Mouse (Mus musculus) embryonic facial prominence, embryonic 14.5 days (tissue): Measurements from ENCODE around the gene Cpt1b. TPM values are rescaled to one million over a fixed set of nuclear protein-coding genes. Genes with fewer than 3 reads are reported as not detected.
A peak's percentile ranks its signal among the peaks of the same experiment; 100 is the strongest.

Experiments used
- ATAC-seq: fragments of 200-750 bp; cut with Nextera tagmentation; 2 replicates; pipeline ENCODE4 v1.8.0; 2017; ENCODE audit warnings: low read depth, moderate number of reproducible peaks, moderate TSS enrichment
- DNase-seq: peaks from one replicate; pipeline ENCODE4 v3.0.0-alpha.2; 2015; ENCODE audit warnings: low spot score
- H3K27ac ChIP-seq: fragments of 300-500 bp; sonication (generic); replicated peaks from 2 replicates; pipeline ENCODE4 v1.5.1; 2014; ENCODE audit warnings: low read depth, mild to moderate bottlenecking, low read length, moderate library complexity
- H3K27me3 ChIP-seq: fragments of 300-500 bp; sonication (generic); replicated peaks from 2 replicates; pipeline ENCODE4 v1.6.1; 2014; ENCODE audit warnings: low read length; ENCODE audit not compliant: control insufficient read depth, insufficient read depth
- H3K36me3 ChIP-seq: fragments of 300-500 bp; sonication (generic); 2 replicates; pipeline ENCODE4 v1.6.1; 2014; ENCODE audit warnings: low read length, mixed read lengths; ENCODE audit not compliant: control insufficient read depth, insufficient read depth
- H3K4me1 ChIP-seq: fragments of 300-500 bp; sonication (generic); 2 replicates; pipeline ENCODE4 v1.6.1; 2014; ENCODE audit warnings: antibody characterized with exemption, low read length; ENCODE audit not compliant: control insufficient read depth, insufficient read depth
- H3K4me2 ChIP-seq: fragments of 300-500 bp; sonication (generic); 2 replicates; pipeline ENCODE4 v1.6.1; 2014; ENCODE audit warnings: low read depth, mild to moderate bottlenecking, low read length, moderate library complexity, mixed read lengths
- H3K4me3 ChIP-seq: fragments of 300-500 bp; sonication (generic); 2 replicates; pipeline ENCODE4 v1.5.1; 2014; ENCODE audit warnings: low read depth, mild to moderate bottlenecking, low read length
- H3K9ac ChIP-seq: fragments of 300-500 bp; sonication (generic); 2 replicates; pipeline ENCODE4 v1.6.1; 2014; ENCODE audit warnings: low read depth, mild to moderate bottlenecking, low read length, moderate library complexity, mixed read lengths
- H3K9me3 ChIP-seq: fragments of 300-500 bp; sonication (generic); 2 replicates; pipeline ENCODE4 v1.6.1; 2016; ENCODE audit warnings: low read length; ENCODE audit not compliant: control insufficient read depth
- WGBS: fragments of 180-500 bp; shearing (Covaris S2); extraction: QIAGEN DNeasy Blood & Tissue Kit; methylation state at CpG from one replicate; pipeline ENCODE4 v1.1.7; 2014; 5-methylcytosine and 5-hydroxymethylcytosine counted together
- polyA plus RNA-seq: library from polyadenylated mRNA; unstranded; fragments of >200 nt; fragmentation: Nextera tagmentation; extraction: Ambion mirVana; gene quantifications from 2 replicates; pipeline ENCODE4 v1.2.1, GENCODE M21; 2014

Cpt1b gene
- polyA plus RNA-seq, 1 experiment from 2014 or later, result 7.7 TPM

GRCm38 (mm10) chr15:89463334-89464235 is 37.9 kb upstream of the Cpt1b start:
- ATAC-seq, result no peak
- H3K27me3 ChIP-seq, result no peaks in the 10 kb centered on the region
- peak; percentile 29 for DNase-seq
- no peak overlapping the region for H3K9ac ChIP-seq
- no peaks in the 10 kb centered on the region for H3K4me1 ChIP-seq
- no peak overlapping the region for H3K4me3 ChIP-seq
- no peak overlapping the region for H3K4me2 ChIP-seq
- H3K9me3 ChIP-seq, result no peaks in the 10 kb centered on the region
- 51% methylated on average over 5 of the region's 5 CpGs for WGBS
- no peaks in the 10 kb centered on the region for H3K36me3 ChIP-seq
- H3K27ac ChIP-seq, result no peak overlapping the region

GRCm38 (mm10) chr15:89462176-89462575 is 36.5 kb upstream of the Cpt1b start:
- Histone ChIP-seq H3K9ac (no peak overlapping the region), H3K4me1 (no peaks in the 10 kb centered on the region), H3K27me3 (no peaks in the 10 kb centered on the region), H3K4me3 (no peak overlapping the region), H3K4me2 (no peak overlapping the region), H3K27ac (no peak overlapping the region), H3K9me3 (no peaks in the 10 kb centered on the region), H3K36me3 (no peaks in the 10 kb centered on the region)
- WGBS, result 81% methylated on average over 7 of the region's 7 CpGs
- DNase-seq, result no peak
- no peak for ATAC-seq

GRCm38 (mm10) chr15:89461321-89461720 is 35.7 kb upstream of the Cpt1b start:
- no peak overlapping the region for H3K27ac ChIP-seq
- DNase-seq, result no peak
- 75% methylated on average over 14 of the region's 15 CpGs for WGBS
- H3K9me3 ChIP-seq, result no peaks in the 10 kb centered on the region
- no peak for ATAC-seq
- H3K4me2 ChIP-seq, result no peak overlapping the region
- H3K4me3 ChIP-seq, result no peak overlapping the region
- no peaks in the 10 kb centered on the region for H3K27me3 ChIP-seq
- H3K4me1 ChIP-seq, result no peaks in the 10 kb centered on the region
- H3K9ac ChIP-seq, result no peak overlapping the region
- H3K36me3 ChIP-seq, result no peaks in the 10 kb centered on the region

- Histone ChIP-seq H3K9me3 (no peaks in the 10 kb centered on the region), H3K4me3 (no peak overlapping the region), H3K36me3 (no peaks in the 10 kb centered on the region), H3K9ac (no peak overlapping the region), H3K4me1 (no peaks in the 10 kb centered on the region), H3K4me2 (no peak overlapping the region), H3K27ac (no peak overlapping the region), H3K27me3 (no peaks in the 10 kb centered on the region)
- 69% methylated on average over 9 of the region's 10 CpGs for WGBS
- ATAC-seq, result no peak
- no peak for DNase-seq
Measured at GRCm38 (mm10) chr15:89460298-89460697, 34.6 kb upstream of the Cpt1b start.

GRCm38 (mm10) chr15:89459821-89460220 is 34.2 kb upstream of the Cpt1b start:
- Histone ChIP-seq H3K4me2 (no peak overlapping the region), H3K9ac (no peak overlapping the region), H3K27me3 (0 out of 2 replicates have a peak, but pooled peaks cover 2% of the 10 kb centered on the region), H3K4me3 (no peak overlapping the region), H3K4me1 (no peaks in the 10 kb centered on the region), H3K36me3 (no peaks in the 10 kb centered on the region), H3K9me3 (no peaks in the 10 kb centered on the region), H3K27ac (no peak overlapping the region)
- no peak for DNase-seq
- ATAC-seq, result no peak
- WGBS, result 82% methylated on average over 7 of the region's 7 CpGs

- Histone ChIP-seq H3K9me3 (no peaks in the 10 kb centered on the region), H3K9ac (no peak overlapping the region), H3K4me3 (no peak overlapping the region), H3K27me3 (peaks cover 10% of the 10 kb centered on the region; the same call in 1 of the 2 replicates), H3K4me1 (peaks cover 3% of the 10 kb centered on the region; the same call in 1 of the 2 replicates), H3K36me3 (no peaks in the 10 kb centered on the region), H3K27ac (no peak overlapping the region), H3K4me2 (no peak overlapping the region)
- DNase-seq (no peak), ATAC-seq (no peak)
- 88% methylated on average over 15 of the region's 15 CpGs for WGBS
Measured at GRCm38 (mm10) chr15:89458942-89459341, 33.3 kb upstream of the Cpt1b start.

GRCm38 (mm10) chr15:89455642-89456041 is 30.0 kb upstream of the Cpt1b start:
- 69% methylated on average over 6 of the region's 6 CpGs for WGBS
- Histone ChIP-seq H3K4me1 (peaks cover 6% of the 10 kb centered on the region; the same call in 1 of the 2 replicates), H3K4me3 (no peak overlapping the region), H3K36me3 (no peaks in the 10 kb centered on the region), H3K27me3 (peaks cover 16% of the 10 kb centered on the region; the same call in 1 of the 2 replicates), H3K27ac (no peak overlapping the region), H3K9ac (no peak overlapping the region), H3K4me2 (no peak overlapping the region), H3K9me3 (no peaks in the 10 kb centered on the region)
- DNase-seq (no peak), ATAC-seq (no peak)

GRCm38 (mm10) chr15:89454857-89455256 is 29.2 kb upstream of the Cpt1b start:
- Histone ChIP-seq H3K4me2 (peak overlapping the region; percentile 70), H3K9ac (no peak overlapping the region), H3K9me3 (no peaks in the 10 kb centered on the region), H3K36me3 (no peaks in the 10 kb centered on the region), H3K27me3 (peaks cover 16% of the 10 kb centered on the region; the same call in 1 of the 2 replicates), H3K4me3 (peak overlapping the region; percentile 41; the same call in 1 of the 2 replicates), H3K27ac (no peak overlapping the region), H3K4me1 (peaks cover 6% of the 10 kb centered on the region; the same call in 1 of the 2 replicates)
- ATAC-seq, result no peak
- no peak for DNase-seq
- 26% methylated on average over 4 of the region's 6 CpGs for whole genome bisulfite sequencing
